Mouse (Mus musculus) CH12.LX (cell line): ENCODE data around the gene Oscar. TPM values are rescaled to one million over a fixed set of nuclear protein-coding genes. Genes with fewer than 3 reads are reported as not detected.

ENCODE experiments used
- DNase-seq: peaks from one replicate; pipeline ENCODE4 v3.0.0-alpha.2; 2013; ENCODE audit errors: extremely low read depth
- H3K27ac ChIP-seq: 2 replicates; pipeline ENCODE4 v1.5.1; 2012; ENCODE audit warnings: low read depth, mild to moderate bottlenecking, control low read depth, moderate library complexity; ENCODE audit not compliant: insufficient read depth
- H3K27me3 ChIP-seq: replicated peaks from 2 replicates; pipeline ENCODE3; 2012; ENCODE audit warnings: inconsistent platforms
- H3K36me3 ChIP-seq, 2 experiments: replicated peaks in 1 of 2; 2 replicates each; pipeline versions ENCODE3 to v1.6.1; 2012; ENCODE audit warnings: inconsistent platforms in 1 of 2, low read length in 1 of 2, mild to moderate bottlenecking in 1 of 2, mixed read lengths in 1 of 2, moderate library complexity in 1 of 2; ENCODE audit not compliant: control insufficient read depth in 1 of 2, insufficient read depth in 1 of 2
- H3K4me1 ChIP-seq, 2 experiments: 2 replicates each; pipeline ENCODE4 v1.6.1; 2012; ENCODE audit warnings: inconsistent platforms in 1 of 2, moderate library complexity in 1 of 2; ENCODE audit not compliant: insufficient read depth in 2 of 2, control insufficient read depth in 1 of 2
- H3K4me2 ChIP-seq: 2 replicates; pipeline ENCODE4 v1.6.1; 2012; ENCODE audit warnings: low read depth, mild to moderate bottlenecking, control low read depth; ENCODE audit not compliant: poor library complexity, insufficient read depth, severe bottlenecking
- H3K4me3 ChIP-seq, 3 experiments: fragments of 150-350 bp in 1 of 3; sonication (generic) in 1 of 3; replicated peaks in 1 of 3; 2 replicates each; pipeline versions ENCODE3 to v1.5.1; 2011 to 2012; ENCODE audit warnings: low read depth in 2 of 3, low read length in 2 of 3, mild to moderate bottlenecking in 2 of 3, moderate library complexity in 2 of 3, control low read depth in 1 of 3, improper control_type of control experiment in 1 of 3, inconsistent platforms in 1 of 3, mixed read lengths in 1 of 3; ENCODE audit not compliant: poor library complexity in 1 of 3
- H3K79me2 ChIP-seq: replicated peaks from 2 replicates; pipeline ENCODE4 v1.6.1; 2012; ENCODE audit warnings: mild to moderate bottlenecking, moderate library complexity; ENCODE audit not compliant: control insufficient read depth, poor library complexity, insufficient read depth, severe bottlenecking; ENCODE audit errors: extremely low read depth
- H3K9ac ChIP-seq: 2 replicates; pipeline ENCODE4 v1.6.1; 2012; ENCODE audit warnings: low read depth, mild to moderate bottlenecking, control low read depth, moderate library complexity; ENCODE audit not compliant: insufficient read depth
- H3K9me3 ChIP-seq: replicated peaks from 2 replicates; pipeline ENCODE3; 2012; ENCODE audit warnings: low read length, inconsistent platforms, mixed read lengths
- CHD1 ChIP-seq: IDR thresholded peaks from 2 replicates; pipeline ENCODE4 v1.6.1; 2012; ENCODE audit warnings: low read depth, low read length, improper control_type of control experiment, inconsistent platforms
- CTCF ChIP-seq, 2 experiments: IDR thresholded peaks in 1 of 2; conservative IDR thresholded peaks in 1 of 2; 2 replicates each; pipeline ENCODE4 v1.5.1; 2011 to 2012; ENCODE audit warnings: low read depth in 2 of 2, low read length in 2 of 2, improper control_type of control experiment in 1 of 2, inconsistent platforms in 1 of 2, mild to moderate bottlenecking in 1 of 2, moderate library complexity in 1 of 2
- ELF1 ChIP-seq: IDR thresholded peaks from 2 replicates; pipeline ENCODE4 v1.6.1; 2014; ENCODE audit warnings: low read depth, mild to moderate bottlenecking, inconsistent platforms, low read length, improper control_type of control experiment
- EP300 ChIP-seq: IDR thresholded peaks from 2 replicates; pipeline ENCODE4 v1.6.1; 2011; ENCODE audit warnings: low read length, improper control_type of control experiment
- JUND ChIP-seq: conservative IDR thresholded peaks from 2 replicates; pipeline ENCODE4 v1.6.1; 2011; ENCODE audit warnings: low read depth, low read length, improper control_type of control experiment
- KAT2A ChIP-seq: IDR thresholded peaks from 2 replicates; pipeline ENCODE4 v1.6.1; 2012; ENCODE audit warnings: low read length, improper control_type of control experiment, inconsistent platforms; ENCODE audit not compliant: insufficient replicate concordance
- MAFK ChIP-seq: IDR thresholded peaks from 2 replicates; pipeline ENCODE4 v1.6.1; 2011; ENCODE audit warnings: low read length, improper control_type of control experiment; ENCODE audit not compliant: insufficient replicate concordance
- MAX ChIP-seq: IDR thresholded peaks from 2 replicates; pipeline ENCODE4 v1.6.1; 2011; ENCODE audit warnings: low read length, improper control_type of control experiment
- MEF2A ChIP-seq: IDR thresholded peaks from 2 replicates; pipeline ENCODE4 v1.6.1; 2014; ENCODE audit warnings: low read depth, mild to moderate bottlenecking, inconsistent platforms, low read length, improper control_type of control experiment, borderline replicate concordance
- NELFE ChIP-seq: IDR thresholded peaks from 2 replicates; pipeline ENCODE4 v1.6.1; 2011; ENCODE audit warnings: low read depth, low read length, improper control_type of control experiment
- NRF1 ChIP-seq: IDR thresholded peaks from 2 replicates; pipeline ENCODE4 v1.6.1; 2014; ENCODE audit warnings: low read depth, mild to moderate bottlenecking, inconsistent platforms, low read length, improper control_type of control experiment, moderate library complexity
- PAX5 ChIP-seq: IDR thresholded peaks from 2 replicates; pipeline ENCODE4 v1.6.1; 2012; ENCODE audit warnings: low read length, inconsistent platforms, mixed read lengths
- POLR2AphosphoS2 ChIP-seq: IDR thresholded peaks from 2 replicates; pipeline ENCODE4 v1.6.1; 2011; ENCODE audit warnings: low read depth, low read length, improper control_type of control experiment
- SIN3A ChIP-seq: IDR thresholded peaks from 2 replicates; pipeline ENCODE4 v1.6.1; 2012; ENCODE audit warnings: low read length, improper control_type of control experiment, inconsistent platforms
- ZC3H11A ChIP-seq: IDR thresholded peaks from 2 replicates; pipeline ENCODE4 v1.6.1; 2012; ENCODE audit warnings: low read depth, mild to moderate bottlenecking, inconsistent platforms, low read length, improper control_type of control experiment
- ZMIZ1 ChIP-seq: IDR thresholded peaks from 2 replicates; pipeline ENCODE4 v1.6.1; 2012; ENCODE audit warnings: low read depth, mild to moderate bottlenecking, inconsistent platforms, low read length, improper control_type of control experiment
- dilution Hi-C: fragments of 300-500 bp; cut with MboI; formaldehyde crosslinking; loops from 2 replicates; pipeline ENCODE4 v1.14.3; 2020; ENCODE audit warnings: low sequenced_read_pairs; ENCODE audit not compliant: extremely low pct_unique_long_range_greater_than_20kb, extremely low pct_ligation_motif_present
- in situ Hi-C: fragments of 300-500 bp; cut with MboI; formaldehyde crosslinking; loops from 3 replicates; pipeline ENCODE4 v1.14.3; 2019; ENCODE audit warnings: low sequenced_read_pairs, low pct_ligation_motif_present, low pct_unique_long_range_greater_than_20kb, mixed read lengths
- polyA plus RNA-seq: library from polyadenylated mRNA; unstranded; fragments of >175 nt; gene quantifications from 2 replicates; pipeline ENCODE4 v1.2.1, GENCODE M21; 2012; ENCODE audit warnings: low read depth; ENCODE audit not compliant: insufficient read length
- total RNA-seq, 2 experiments: library from RNA; depleted of rRNA; stranded (reverse); fragments of 300-350 nt in 1 of 2; fragments of >200 nt in 1 of 2; gene quantifications; 2 replicates each; pipeline ENCODE4 v1.2.3; 2012 to 2014

The Oscar gene
- total and polyA plus RNA-seq, 3 experiments = 0.39 TPM; not detected in 2

- in situ Hi-C loops (no loop called here), dilution Hi-C loops (no loop called here)
- DNase-seq = no peak
- H3K4me3 ChIP-seq = no peak overlapping the region
- H3K4me1 ChIP-seq = peaks cover 5 to 16% of the 10 kb centered on the region in 2 experiments
- H3K9me3 ChIP-seq = no peaks in the 10 kb centered on the region
- no peak overlapping the region for H3K27ac ChIP-seq
- peaks cover under 1 to 4% of the 10 kb centered on the region in 2 experiments for H3K36me3 ChIP-seq
- no peak for TF ChIP-seq MAFK
- TF ChIP-seq ZC3H11A = no peak
- no peak for TF ChIP-seq POLR2AphosphoS2
- TF ChIP-seq MEF2A = no peak
- no peak for TF ChIP-seq ELF1
- TF ChIP-seq NRF1 = no peak
- no peak for TF ChIP-seq MAX
- no peak for TF ChIP-seq CHD1
- TF ChIP-seq NELFE = no peak
- TF ChIP-seq KAT2A = no peak
- no peak for TF ChIP-seq CTCF (conservative IDR thresholded peaks at IDR 0.05 in 1 of 2, IDR thresholded peaks at IDR 0.05 in 1 of 2; ENCODE audit: low read depth in 2 of 2, low read length in 2 of 2)
- no peak for TF ChIP-seq EP300
- H3K79me2 ChIP-seq = no peaks in the 10 kb centered on the region
- H3K4me2 ChIP-seq = no peak overlapping the region
- no peak overlapping the region for H3K9ac ChIP-seq
- no peaks in the 10 kb centered on the region for H3K27me3 ChIP-seq
Measured at GRCm38 (mm10) chr7:3614021-3614420, 1.9 kb downstream of the Oscar start.

- TF ChIP-seq PAX5 (no peak), JUND (no peak), POLR2AphosphoS2 (no peak)
- H3K4me3 ChIP-seq = no peak overlapping the region
- H3K4me2 ChIP-seq = no peak overlapping the region
- dilution Hi-C loops (no loop called here), in situ Hi-C loops (no loop called here)
- no peak overlapping the region for H3K9ac ChIP-seq
- peaks cover 5 to 6% of the 10 kb centered on the region in 2 experiments; a peak in 3 of 4 replicates for H3K4me1 ChIP-seq
- H3K9me3 ChIP-seq = peaks cover 2% of the 10 kb centered on the region
- H3K79me2 ChIP-seq = no peaks in the 10 kb centered on the region
- DNase-seq = no peak
- H3K27me3 ChIP-seq = no peaks in the 10 kb centered on the region
- H3K27ac ChIP-seq = no peak overlapping the region
- no peaks in the 10 kb centered on the region for H3K36me3 ChIP-seq
Measured at GRCm38 (mm10) chr7:3611006-3611405, 5.0 kb downstream of the Oscar start.

GRCm38 (mm10) chr7:3610437-3610836 lies 5.5 kb downstream of the Oscar start:
- Histone ChIP-seq H3K4me3 (no peak overlapping the region), H3K79me2 (no peaks in the 10 kb centered on the region), H3K27ac (no peak overlapping the region), H3K9ac (no peak overlapping the region), H3K4me2 (no peak overlapping the region), H3K9me3 (peaks cover 4% of the 10 kb centered on the region), H3K27me3 (no peaks in the 10 kb centered on the region), H3K36me3 (no peaks in the 10 kb centered on the region), H3K4me1 (peaks cover 2 to 3% of the 10 kb centered on the region in 2 experiments; a peak in 2 of 4 replicates)
- in situ Hi-C loops = no loop called here
- no peak for DNase-seq
- TF ChIP-seq MEF2A = no peak
- TF ChIP-seq SIN3A = no peak
- no peak for TF ChIP-seq JUND
- no peak for TF ChIP-seq ZMIZ1
- dilution Hi-C loops = no loop called here
